Mouse (Mus musculus) cortical plate, adult 2 months (tissue): ENCODE results near the gene Nptxr.

Source experiments
- CTCF ChIP-seq: fragments of 200-500 bp; IDR thresholded peaks from 2 replicates; pipeline ENCODE4 v1.5.1; 2011; ENCODE audit warnings: mild to moderate bottlenecking, control low read depth, low read length; ENCODE audit not compliant: insufficient read depth; ENCODE audit errors: extremely low read depth
- POLR2A ChIP-seq: fragments of 200-500 bp; IDR thresholded peaks from 2 replicates; pipeline ENCODE4 v1.6.1; 2011; ENCODE audit warnings: mild to moderate bottlenecking, low read length, control low read depth; ENCODE audit not compliant: insufficient read depth; ENCODE audit errors: extremely low read depth

DNA sequence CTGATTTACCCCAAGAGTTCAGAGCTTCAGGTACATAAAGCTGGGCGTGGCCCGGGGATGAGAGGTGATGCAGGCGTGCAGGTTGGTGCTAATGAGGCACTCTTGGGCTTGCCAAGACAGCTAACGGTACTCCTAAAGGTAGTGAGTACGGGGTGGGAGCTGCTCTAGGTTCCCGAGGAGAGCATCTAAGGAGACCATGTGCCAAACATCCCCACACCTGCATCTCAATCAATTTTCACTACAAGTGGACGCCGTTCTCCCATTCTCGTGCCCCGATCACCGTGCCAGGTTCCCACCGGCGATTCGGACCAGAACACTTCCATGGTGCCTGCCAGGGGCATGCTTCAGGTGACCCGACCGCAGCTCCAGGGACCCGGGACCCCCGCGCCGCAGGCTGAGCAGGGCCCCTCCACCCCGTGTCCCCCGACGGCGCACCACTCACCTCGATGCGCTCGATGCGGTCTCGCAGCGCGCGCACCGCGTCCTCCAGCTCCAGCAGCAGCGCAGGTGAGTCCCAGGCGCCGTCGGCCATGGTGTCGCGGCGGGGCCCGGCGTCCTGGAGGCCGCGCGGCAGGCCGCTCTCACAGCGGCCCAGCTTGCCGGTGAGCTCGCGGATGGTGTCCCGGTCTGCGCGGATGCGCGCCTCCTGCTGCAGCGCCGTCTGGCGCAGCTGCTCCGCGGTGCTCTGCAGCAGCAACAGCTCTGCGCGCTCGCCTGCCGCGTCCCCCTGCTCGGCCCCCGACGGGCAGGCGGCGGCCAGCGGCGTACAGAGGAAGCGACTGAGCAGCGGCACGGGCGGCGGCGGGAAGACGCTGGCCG is 824 bp downstream of the Nptxr start:
- TF ChIP-seq CTCF (no peak), POLR2A (no peak)
